Mouse (Mus musculus): Measurements from ENCODE around the gene Stat6. TPM values are rescaled to one million over a fixed set of nuclear protein-coding genes. Genes with fewer than 3 reads are reported as not detected.
A peak's percentile ranks its signal among the peaks of the same experiment; 100 is the strongest.
"Not testable (repeated sequence)": the region's sequence is repeated elsewhere in the genome, so short reads cannot be mapped to it uniquely, and the experiment has no call there.

Stat6 gene
- total RNA-seq, 2 experiments from 2014 or later: 46.0 to 71.6 TPM

DNA sequence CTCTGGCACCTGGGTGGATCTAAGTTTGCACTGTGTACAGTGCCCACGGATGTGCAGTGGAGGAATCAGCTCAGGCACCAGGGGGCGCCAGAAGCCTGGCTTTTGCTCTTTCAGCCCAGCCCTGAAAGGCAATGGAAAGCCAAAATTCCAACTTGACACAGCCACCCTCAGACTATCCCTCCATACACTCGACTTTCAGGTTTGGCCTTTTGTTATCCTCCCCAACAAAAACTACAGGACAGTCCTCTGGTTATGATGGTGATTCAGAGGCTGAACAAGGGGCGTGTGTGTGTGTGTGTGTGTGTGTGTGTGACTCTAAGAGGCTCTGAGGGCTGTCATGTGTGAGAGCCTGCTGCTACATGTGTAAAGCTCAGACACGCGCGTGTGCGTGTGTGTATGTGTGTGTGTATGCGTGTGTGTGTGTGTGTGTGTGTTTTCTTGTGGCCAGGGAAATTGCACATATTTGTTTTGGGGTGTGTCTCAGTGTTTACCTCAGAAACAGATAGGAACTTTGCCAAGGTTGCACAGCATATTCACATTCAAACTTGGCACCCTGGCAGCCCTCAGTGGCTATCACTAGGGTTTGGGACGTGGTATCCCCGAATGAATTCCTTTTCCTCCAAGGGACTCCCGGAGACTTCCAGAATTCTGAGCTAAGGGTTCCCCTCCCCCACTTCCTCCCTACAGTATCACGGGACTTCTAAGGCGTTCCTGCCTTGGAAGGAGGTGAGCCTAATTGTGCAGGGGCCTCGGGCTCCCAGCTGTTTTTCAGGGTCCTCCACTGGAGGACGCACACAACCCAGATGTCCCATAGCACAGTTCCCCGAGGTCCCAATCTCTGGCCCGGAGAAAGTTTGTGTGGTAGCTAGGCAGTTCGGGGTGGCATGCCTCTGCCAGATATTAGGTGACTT lies 670 bp upstream of the Stat6 start:
- ATAC-seq (replicated peaks; ENCODE audit: poor library complexity, severe bottlenecking): peak; percentile 29

DNA sequence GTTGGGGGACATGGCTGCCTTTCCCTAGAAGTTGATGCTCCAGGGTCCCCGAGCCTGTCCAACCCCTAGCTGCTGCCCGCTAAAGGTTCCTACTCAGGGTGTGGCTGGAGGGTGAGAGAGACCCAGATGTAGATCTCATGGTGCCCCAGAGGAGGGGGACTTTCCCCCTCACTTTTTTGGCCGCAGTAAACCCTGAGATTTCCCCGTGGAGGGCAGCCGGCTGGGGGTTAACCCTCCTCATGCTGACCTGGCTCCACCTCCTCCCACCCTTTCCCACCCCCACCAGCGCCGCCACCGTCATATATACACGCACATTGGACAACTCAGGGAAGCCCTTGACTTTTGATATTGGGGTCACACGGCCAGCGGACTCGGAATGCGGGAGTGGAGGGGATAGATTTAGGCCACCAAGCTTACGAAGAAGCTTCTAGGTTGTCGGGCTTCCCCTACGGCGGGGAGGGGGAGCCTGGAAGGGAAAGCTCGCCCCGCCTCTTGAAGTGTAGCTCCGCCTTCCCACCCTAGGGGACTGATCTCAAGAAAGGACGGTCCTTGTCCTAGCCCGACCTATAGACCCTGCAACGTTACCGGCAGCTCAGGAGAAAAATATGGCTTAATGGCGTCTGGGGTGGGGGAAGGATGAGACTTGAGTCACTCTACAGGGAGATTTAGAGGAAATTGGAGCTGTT lies 910 bp downstream of the Stat6 start:
- ATAC-seq (replicated peaks; ENCODE audit: poor library complexity, severe bottlenecking): peak; percentile 45

DNA sequence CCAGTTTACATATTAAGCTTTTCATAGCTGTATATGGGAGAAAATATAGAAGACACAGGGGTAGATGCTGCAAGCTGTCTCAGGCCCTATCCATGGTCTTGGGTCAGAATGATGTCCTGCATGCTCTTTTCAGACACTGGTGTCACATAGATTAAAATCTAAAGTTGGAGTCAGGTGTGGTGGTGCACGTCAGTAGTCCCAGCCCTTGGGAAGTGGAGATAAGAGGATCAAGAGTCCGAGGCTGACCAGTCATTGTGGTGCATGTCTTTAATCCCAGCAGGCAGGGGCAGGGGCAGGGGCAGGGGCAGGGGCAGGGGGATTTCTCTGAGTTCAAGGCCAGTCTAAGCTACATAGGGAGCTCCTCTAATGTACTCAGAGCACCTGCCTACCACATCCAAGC lies 3.0 kb downstream of the Stat6 start:
- no peak for ATAC-seq (replicated peaks; ENCODE audit: poor library complexity, severe bottlenecking)

DNA sequence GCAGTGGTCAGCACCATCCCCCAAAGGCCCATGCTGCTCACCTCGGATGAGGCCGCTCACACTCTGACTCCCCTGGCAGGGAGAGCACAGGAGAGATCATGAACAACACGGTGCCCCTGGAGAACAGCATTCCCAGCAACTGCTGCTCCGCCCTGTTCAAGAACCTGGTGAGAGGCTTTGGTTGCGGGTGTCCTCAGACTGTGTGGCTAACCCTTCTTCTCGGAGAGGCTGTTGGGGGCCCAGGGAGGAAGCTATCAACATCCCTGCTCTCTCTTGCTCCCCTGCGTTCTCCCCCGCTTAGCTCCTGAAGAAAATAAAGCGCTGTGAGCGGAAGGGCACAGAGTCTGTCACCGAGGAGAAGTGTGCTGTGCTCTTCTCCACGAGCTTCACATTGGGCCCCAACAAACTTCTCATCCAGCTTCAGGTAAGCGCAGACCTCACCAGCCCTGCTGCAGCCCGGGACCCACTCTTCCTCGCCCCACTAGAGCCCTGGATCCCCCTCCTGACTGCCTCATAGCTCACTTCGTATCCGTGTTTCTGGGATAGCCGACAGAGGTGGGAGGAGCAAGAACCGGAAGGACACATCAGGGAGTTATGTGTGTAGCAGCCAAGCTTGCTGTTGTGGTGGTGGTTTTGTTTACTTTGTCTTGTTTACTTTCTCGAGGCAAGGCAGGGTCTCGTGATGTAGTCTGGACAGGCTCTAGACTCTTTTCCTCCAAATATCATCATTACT lies 10.3 kb downstream of the Stat6 start:
- ATAC-seq (replicated peaks; ENCODE audit: poor library complexity, severe bottlenecking): no peak

DNA sequence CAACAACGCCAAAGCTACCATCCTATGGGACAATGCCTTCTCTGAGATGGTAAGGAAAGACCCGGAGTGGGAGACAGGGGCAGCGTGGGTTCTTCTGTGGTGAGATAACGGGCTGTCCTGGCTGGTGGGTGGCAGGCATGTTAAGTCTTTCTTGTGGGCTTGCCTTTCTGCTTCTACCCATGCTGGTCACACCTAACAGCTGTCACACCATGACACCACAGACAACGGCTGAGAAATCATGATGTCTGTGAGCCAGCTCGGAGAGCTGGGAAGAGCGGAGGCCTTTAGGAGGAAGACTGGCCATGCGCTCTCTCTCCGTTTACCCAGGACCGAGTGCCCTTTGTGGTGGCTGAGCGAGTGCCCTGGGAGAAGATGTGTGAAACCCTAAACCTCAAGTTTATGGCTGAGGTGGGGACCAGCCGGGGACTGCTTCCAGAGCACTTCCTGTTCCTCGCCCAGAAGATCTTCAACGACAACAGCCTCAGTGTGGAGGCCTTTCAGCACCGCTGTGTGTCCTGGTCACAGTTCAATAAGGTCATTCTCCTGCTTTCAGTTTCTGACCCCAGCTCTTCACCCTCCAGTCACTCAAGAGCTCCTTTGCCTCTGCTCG lies 12.3 kb downstream of the Stat6 start:
- peak; percentile 82 for ATAC-seq (replicated peaks; ENCODE audit: poor library complexity, severe bottlenecking)

DNA sequence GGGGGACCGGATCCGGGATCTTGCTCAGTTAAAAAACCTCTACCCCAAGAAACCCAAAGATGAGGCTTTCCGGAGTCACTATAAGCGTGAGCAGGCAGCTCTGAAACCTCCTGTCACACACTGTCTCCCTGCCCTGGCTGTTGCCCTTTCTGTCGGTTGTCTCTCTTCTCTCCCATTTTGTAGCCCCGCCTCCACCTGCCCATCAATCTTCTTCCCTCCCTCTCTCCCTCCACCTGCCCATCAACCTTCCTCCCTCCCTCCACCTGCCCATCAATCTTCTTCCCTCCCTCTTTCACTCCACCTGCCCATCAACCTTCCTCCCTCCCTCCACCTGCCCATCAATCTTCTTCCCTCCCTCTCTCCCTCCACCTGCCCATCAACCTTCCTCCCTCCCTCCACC lies 14.8 kb downstream of the Stat6 start:
- ATAC-seq (replicated peaks; ENCODE audit: poor library complexity, severe bottlenecking): not testable (repeated sequence)

DNA sequence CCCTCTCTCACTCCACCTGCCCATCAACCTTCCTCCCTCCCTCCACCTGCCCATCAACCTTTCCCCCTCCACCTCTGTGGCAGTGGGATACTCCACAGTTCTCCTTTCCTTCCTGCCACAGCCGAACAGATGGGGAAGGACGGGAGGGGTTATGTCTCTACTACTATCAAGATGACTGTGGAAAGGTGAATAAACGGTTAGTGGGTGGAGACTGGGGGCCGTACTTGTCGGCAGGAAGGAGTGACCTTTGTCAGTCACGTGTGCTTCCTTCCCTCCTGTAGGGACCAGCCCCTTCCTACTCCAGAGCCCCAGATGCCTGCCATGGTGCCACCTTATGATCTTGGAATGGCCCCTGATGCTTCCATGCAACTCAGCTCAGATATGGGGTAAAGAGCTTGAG lies 15.3 kb downstream of the Stat6 start:
- no peak for ATAC-seq (replicated peaks; ENCODE audit: poor library complexity, severe bottlenecking)

DNA sequence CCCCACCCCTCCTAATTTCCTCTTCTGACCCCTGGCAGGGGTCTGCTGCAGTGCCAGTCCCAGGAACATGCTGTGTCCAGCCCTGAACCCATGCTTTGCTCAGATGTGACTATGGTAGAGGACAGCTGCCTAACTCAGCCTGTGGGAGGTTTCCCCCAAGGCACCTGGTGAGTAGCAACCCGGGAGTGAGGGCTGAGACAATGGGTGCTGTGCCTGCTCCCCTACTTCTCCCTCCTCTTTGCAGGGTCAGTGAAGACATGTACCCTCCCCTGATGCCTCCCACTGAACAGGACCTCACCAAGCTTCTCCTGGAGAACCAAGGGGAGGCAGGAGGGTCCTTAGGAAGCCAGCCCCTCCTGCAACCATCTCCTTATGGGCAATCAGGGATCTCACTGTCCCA lies 16.8 kb downstream of the Stat6 start:
- ATAC-seq (replicated peaks; ENCODE audit: poor library complexity, severe bottlenecking): no peak

DNA sequence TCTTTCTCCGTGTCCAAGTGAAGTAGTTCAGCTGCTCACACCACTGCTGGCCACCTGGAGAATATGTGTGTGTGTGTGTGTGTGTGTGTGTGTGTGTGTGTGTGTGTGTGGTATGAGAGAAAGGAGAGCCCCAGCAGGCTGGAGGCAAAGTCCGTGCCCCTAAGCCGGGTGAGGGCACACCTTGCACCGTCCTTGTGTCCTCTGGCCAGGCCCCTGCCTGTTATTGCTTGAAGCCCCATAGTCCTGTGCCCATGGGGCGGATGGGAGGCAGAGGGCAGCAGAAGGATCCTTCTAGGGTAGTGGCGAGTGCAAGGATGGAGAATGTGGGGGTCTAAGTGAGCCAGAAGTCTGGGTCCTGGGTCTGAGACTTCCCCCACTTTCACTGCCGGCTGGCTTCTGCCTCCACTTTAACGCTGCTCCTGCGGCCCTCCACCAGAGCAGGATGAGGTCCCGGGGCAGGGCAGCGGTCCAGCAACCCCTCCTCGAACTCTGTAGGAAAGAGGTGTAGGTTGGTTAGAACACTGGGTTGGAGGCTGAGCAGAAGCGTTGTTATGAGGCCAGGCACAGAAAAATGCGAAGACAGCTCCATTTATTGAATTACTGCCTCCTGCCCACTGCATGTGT lies 18.6 kb downstream of the Stat6 start:
- ATAC-seq (replicated peaks; ENCODE audit: poor library complexity, severe bottlenecking): no peak

DNA sequence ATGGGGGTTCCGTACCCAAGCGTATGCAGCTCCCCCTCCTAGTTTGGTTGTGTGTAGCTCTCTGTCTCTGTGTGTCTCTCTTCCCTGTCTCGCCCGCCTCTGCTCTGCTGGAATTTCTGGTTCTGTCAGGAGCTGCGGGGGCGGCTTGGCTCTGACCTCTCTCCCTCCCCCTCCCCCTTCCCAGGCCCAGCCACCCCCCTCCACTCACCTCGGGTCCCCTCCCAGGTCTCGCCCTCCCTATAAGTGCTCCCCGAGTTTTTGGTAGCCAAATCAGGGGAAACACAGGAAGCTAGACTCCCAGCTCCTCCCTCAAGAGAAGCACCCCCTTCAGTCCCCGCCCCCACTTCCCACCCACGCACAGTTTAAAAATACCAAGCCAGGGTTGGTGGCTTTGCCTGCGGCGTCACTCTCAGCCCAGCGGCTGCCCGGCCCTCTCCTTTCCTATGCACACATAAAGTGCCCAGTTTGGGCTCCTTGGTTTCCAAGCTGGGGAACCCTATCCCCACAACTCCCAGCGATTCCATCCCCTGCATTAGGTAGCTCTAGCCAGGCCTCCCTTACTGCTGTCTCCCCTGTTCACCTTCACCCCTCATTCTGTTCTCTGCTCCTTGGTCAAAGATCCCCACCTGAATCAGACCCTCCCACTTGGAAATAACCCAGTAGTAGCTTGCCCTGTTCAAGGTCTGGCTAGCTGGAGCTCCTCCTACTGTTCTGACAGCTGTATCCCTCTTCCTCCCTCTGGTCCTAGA lies 19.3 kb downstream of the Stat6 start:
- peak; percentile 40 for ATAC-seq (replicated peaks; ENCODE audit: poor library complexity, severe bottlenecking)

DNA sequence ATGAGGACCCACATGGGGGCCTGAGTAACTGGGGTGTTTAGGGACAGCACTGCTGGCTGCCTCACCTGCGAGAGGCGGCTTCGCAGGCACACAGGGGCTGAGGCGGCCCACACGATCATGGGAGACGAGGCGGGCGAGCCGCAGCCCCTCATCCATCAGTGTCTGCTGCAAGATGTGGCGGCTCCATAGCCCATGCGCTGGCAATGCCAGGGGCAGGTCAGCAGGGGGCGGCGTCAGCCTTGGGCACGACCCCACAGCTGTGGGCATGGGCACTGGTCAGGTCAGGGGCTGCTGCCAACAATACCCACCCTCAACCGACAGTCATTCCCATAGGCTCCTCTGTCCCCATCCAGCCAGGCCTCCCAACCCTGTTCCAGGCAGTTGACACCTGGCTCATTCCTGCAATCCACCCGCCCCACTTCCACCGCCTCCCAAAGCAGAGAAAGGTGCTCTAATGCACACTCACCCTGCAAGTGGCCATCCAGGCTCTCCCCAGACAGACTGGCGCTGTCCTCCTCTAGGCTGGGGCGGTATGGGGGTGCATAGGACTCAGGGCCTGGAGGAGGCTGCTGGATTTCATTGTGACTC lies 20.0 kb downstream of the Stat6 start:
- ATAC-seq (replicated peaks; ENCODE audit: poor library complexity, severe bottlenecking): no peak

DNA sequence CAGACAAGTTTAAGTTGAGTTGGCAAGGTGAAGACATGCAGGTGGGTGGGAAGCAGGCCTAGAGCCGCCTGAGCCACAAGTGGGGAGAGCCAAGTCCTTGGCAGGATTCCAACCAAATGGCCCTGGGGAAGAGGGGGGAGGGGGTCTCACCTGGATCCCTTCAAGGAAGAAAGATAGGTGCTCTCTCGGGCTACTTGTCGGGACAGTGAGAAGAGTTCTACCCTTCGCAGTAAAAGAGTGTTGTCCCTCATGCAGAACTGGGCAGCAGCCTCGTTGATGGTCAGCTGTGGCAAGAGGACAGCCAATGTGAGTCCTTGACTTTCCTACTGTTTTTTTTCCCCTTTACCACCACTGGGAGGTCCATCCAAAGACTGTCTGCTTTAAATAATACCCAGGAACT lies 20.8 kb downstream of the Stat6 start:
- no peak for ATAC-seq (replicated peaks; ENCODE audit: poor library complexity, severe bottlenecking)

DNA sequence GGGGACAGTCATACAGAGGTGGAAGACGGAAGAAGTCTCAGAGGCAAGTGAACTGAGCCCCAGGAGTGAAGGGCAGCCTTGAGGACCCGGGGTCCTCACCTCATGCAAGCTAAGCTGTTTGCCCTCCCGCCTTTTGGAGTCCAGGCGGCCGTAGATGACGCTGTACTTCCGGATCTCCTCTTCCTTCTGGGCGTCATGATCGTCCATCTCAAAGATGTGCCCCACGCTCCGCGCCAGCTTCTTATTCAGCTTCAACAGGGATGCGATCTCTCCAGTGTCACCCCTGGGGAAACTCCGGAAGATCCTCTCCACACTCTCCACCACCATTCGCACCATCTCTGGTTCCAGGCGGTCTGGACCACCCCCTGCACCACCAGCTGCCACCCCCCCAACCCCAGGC lies 21.4 kb downstream of the Stat6 start:
- ATAC-seq (replicated peaks; ENCODE audit: poor library complexity, severe bottlenecking): no peak

DNA sequence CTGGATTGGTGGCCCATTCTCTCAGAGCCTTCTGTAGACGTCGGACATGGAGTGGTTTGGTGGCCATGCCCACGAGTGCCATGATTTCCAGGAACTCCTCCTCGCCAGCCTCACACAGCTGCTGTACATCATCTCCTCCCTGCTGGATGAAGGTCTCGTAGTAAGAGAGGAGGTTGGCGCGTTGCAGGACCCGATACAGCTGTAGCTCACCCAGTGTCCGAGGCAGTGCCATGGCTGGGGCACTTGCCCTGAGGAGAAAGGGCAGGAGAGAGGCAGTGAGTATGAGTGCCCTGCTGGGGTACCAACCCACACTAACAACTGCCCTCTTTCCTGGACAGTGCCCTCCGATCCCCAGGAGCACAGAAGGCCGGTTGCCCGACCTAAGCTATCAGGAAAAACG lies 22.1 kb downstream of the Stat6 start:
- no peak for ATAC-seq (replicated peaks; ENCODE audit: poor library complexity, severe bottlenecking)

DNA sequence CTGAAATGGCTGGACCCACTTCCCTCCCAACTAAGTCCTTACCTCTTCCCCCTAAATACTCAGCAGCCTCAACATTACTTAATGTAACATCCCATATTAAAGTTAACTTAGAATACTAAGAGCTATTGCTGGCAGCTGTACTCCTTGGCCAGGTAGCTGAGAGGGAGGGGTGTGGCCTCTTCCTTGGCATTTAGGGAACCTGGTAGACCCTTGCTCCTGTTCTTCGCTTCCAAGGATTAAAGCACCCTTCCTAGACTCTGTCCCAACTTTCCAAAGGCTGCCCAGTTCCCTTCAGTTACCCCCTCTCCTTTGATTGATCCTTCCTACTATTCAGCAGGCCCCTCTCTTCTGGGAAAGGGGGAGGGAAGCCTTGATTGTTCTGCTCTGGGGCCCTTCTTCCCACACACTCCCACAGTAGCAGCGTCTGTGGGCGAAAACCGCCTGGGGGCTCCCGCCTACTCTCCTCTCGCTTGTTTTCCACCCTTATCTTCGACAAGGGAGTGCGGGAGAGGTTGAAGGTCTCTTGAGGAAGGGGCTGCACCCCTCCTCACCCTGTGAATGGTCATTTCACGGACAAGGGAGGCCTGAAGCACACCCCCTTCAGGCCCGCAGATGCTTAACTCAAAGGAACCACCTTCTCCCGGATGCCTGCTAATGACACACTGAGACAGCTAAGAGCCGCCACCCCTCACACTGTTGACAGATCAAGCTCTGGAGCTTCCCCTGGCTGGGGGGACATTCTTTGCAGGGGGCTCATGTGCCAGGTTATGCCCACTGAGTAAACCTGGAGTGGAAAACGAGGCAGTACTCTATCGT lies 22.8 kb downstream of the Stat6 start:
- no peak for ATAC-seq (replicated peaks; ENCODE audit: poor library complexity, severe bottlenecking)

DNA sequence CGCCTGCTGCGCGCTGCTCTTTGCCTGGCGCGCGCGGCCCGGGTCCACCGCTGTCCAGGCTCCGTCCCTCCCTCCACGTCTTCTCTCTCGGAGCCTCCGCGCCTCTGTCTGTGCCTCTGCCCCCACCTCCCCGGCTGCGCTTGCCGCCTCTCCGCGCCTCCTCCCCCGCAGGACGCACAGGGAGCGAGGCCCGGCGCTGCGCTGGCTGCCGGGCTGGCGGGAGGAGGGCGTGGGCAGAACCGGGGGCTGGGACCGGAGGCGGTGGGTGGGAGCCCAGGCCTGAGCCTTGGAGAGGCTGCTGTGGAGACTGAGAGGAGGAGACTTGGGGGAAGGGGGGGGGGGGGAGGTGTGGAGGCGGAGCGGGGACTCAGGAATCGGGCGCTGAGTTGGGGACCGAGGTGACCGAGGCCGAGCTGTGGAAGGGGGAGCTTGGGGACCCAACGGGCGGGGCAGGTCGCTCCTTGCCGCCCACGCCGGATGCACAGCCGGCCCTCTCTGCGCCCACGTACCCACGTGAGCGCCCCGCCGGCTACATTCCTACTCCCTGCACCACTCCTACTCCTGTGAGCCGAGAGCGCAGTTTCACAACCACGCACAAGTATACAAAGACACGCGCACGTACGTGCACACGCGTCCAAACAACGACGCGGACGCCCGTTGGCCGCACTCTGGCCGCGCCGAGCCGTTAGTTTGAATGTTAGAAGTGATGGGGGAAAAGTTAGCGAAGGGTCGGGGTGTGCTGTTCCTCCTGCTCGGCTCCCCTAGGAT lies 23.9 kb downstream of the Stat6 start, which contains the start of gene Nemp1:
Nemp1 (plus strand) TSS at position 401 of the 768 bp plus-strand sequence.
- peak; percentile 57 for ATAC-seq (replicated peaks; ENCODE audit: poor library complexity, severe bottlenecking)

DNA sequence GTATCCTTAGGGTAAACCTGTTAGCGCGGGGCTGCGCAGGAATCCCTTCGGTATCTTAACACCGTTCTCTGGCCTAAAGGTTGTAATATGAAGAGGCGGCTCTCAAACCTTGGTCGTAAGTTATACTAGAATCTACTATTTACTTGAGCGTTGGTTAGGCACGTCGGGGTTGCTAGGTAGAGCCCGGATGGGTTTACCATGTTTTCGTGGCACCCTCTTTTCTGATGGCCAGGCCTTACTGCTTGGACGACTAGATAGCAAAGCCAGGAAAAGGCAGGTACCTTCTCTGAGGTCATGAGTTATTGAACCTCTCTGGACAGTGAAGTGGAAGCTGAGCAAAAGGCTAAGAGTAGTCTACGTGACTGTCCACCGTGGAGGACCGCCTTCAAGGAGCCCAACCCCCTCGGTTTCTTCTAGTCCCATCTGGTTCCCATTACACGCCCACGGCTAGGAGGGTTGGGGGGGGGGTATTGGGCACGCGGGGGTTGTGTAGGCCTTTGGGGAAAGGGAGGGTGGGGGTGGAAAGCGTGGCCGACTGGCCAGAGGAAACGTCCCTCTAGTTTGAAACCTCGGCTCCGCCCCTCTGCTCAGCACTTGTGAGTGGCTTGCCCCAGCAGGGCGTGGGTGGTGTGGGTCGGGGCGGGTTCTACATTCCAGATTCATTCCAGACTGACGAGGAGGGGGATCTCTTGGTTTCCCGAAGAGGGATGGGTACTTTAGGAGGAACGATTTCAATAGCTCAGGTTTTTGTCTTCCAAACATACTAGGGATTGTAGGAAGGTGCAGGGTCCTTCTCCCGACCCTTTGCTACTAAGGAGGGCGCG lies 24.7 kb downstream of the Stat6 start:
- peak; percentile 40 for ATAC-seq (replicated peaks; ENCODE audit: poor library complexity, severe bottlenecking)

All from granulocyte monocyte progenitor cell, adult 5-6 weeks (primary cell).